Mouse (Mus musculus): Measurements from ENCODE around the gene 1700093K21Rik. TPM values are rescaled to one million over a fixed set of nuclear protein-coding genes. Genes with fewer than 3 reads are reported as not detected.
"Not testable (repeated sequence)": the region's sequence is repeated elsewhere in the genome, so short reads cannot be mapped to it uniquely, and the experiment has no call there.

Gene 1700093K21Rik
- polyA plus RNA-seq (2012; rRNA removed) = 0.44 and 0.61 TPM in 2 replicates

GRCm38 (mm10) chr11:23520473-23521205 is at the start of gene 1700093K21Rik:
1700093K21Rik (minus strand) TSS chr11:23521155.
- DNase-seq (ENCODE audit: low spot score) = no peak

- no peak for DNase-seq (ENCODE audit: low spot score)
Measured at GRCm38 (mm10) chr11:23570130-23570529, 49.2 kb upstream of the 1700093K21Rik start.

GRCm38 (mm10) chr11:23565761-23566160 is 44.8 kb upstream of the 1700093K21Rik start:
- peak; percentile 37 for DNase-seq (ENCODE audit: low spot score)

GRCm38 (mm10) chr11:23557039-23557630 is 36.2 kb upstream of the 1700093K21Rik start:
- no peak for DNase-seq (ENCODE audit: low spot score)

- DNase-seq (ENCODE audit: low spot score) = no peak
Measured at GRCm38 (mm10) chr11:23537446-23537845, 16.5 kb upstream of the 1700093K21Rik start.

GRCm38 (mm10) chr11:23518981-23519380 is 2.0 kb downstream of the 1700093K21Rik start:
- DNase-seq (ENCODE audit: low spot score) = no peak

- no peak for DNase-seq (ENCODE audit: low spot score)
Measured at GRCm38 (mm10) chr11:23515315-23515714, 5.6 kb downstream of the 1700093K21Rik start.

GRCm38 (mm10) chr11:23514785-23515184 is 6.2 kb downstream of the 1700093K21Rik start:
- DNase-seq (ENCODE audit: low spot score) = not testable (repeated sequence)

- not testable (repeated sequence) for DNase-seq (ENCODE audit: low spot score)
Measured at GRCm38 (mm10) chr11:23504801-23505200, 16.2 kb downstream of the 1700093K21Rik start.

- DNase-seq (ENCODE audit: low spot score) = no peak
Measured at GRCm38 (mm10) chr11:23498609-23499008, 22.3 kb downstream of the 1700093K21Rik start.

GRCm38 (mm10) chr11:23497718-23498509 is 23.0 kb downstream of the 1700093K21Rik start, which contains the start of gene Ahsa2:
Ahsa2 (minus strand) TSS chr11:23498030.
- peak; percentile 93 for DNase-seq (ENCODE audit: low spot score)

- DNase-seq (ENCODE audit: low spot score) = no peak
Measured at GRCm38 (mm10) chr11:23497335-23497717, 23.6 kb downstream of the 1700093K21Rik start.

- no peak for DNase-seq (ENCODE audit: low spot score)
Measured at GRCm38 (mm10) chr11:23496661-23497060, 24.3 kb downstream of the 1700093K21Rik start.

- DNase-seq (ENCODE audit: low spot score) = no peak
Measured at GRCm38 (mm10) chr11:23495231-23495630, 25.7 kb downstream of the 1700093K21Rik start.

- DNase-seq (ENCODE audit: low spot score) = no peak
Measured at GRCm38 (mm10) chr11:23492048-23492790, 28.7 kb downstream of the 1700093K21Rik start.

- no peak for DNase-seq (ENCODE audit: low spot score)
Measured at GRCm38 (mm10) chr11:23489955-23490354, 31.0 kb downstream of the 1700093K21Rik start.

Other genes starting within 250 kb of the 1700093K21Rik start
- gene Usp34, start 214.3 kb downstream of the 1700093K21Rik start, polyA plus RNA-seq (2012; rRNA removed) = 31.1 and 31.2 TPM in 2 replicates
- gene Ahsa2, start 23.1 kb downstream of the 1700093K21Rik start, polyA plus RNA-seq (2012; rRNA removed) = 33.1 and 43.6 TPM in 2 replicates
- gene 0610010F05Rik, start 112.5 kb upstream of the 1700093K21Rik start, polyA plus RNA-seq (2012; rRNA removed) = 7.4 and 8.5 TPM in 2 replicates
- 11.0 and 11.2 TPM in 2 replicates for gene Pus10, start 144.5 kb upstream of the 1700093K21Rik start, polyA plus RNA-seq (2012; rRNA removed)
- 17.0 and 23.1 TPM in 2 replicates for gene Pex13, start 144.8 kb upstream of the 1700093K21Rik start, polyA plus RNA-seq (2012; rRNA removed)
- gene Rel, start 249.8 kb upstream of the 1700093K21Rik start, polyA plus RNA-seq (2012; rRNA removed) = 3.2 and 3.6 TPM in 2 replicates

Data from urinary bladder, adult 2 months (tissue).